Mouse (Mus musculus) gastrocnemius, postnatal 4 days (tissue): ENCODE results near the gene P2rx1. TPM values are rescaled to one million over a fixed set of nuclear protein-coding genes. Genes with fewer than 3 reads are reported as not detected.

Source experiments
- DNase-seq, 2 experiments: peaks; one replicate each; pipeline ENCODE4 v3.0.0; 2021 to 2022; ENCODE audit warnings: low spot score in 2 of 2, mixed read lengths in 2 of 2
- total RNA-seq, 2 experiments: library from RNA; stranded (reverse); gene quantifications; 2 replicates each; pipeline ENCODE4 v1.2.3; 2021

P2rx1 gene
- total RNA-seq, 2 experiments from 2014 or later, result 2.3 to 3.1 TPM

DNA sequence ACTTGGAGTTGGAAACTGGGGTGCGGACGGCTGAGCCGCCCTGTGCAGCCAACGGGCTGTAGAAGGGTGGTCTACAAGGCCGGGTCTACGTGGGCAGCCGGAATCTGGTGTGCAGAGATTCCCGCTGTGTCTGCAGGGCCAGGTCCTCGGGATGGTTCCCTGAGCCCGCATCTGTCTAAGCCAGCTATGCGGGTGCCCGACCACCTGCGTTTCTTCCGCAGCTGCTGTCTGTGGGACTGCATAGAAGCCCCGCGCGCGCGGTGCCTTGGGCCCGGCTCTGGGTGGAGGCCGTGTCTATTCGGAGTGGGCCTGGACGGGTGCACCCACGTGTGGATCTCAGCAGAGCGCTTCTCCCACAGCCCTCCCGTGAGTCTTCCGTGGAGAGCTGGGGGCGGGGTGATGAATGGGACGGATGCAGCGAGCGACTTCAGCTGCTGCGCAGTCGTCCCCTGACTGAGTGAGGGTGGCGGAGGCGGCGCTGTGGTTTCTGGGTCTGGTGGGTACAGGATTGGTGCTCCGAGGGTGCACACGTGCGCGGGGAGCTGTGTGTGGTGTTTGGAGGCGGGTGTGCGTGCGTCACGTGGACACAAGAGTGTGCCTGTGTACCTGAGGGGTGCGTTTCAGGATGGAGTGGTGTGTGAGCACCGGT, 20.4 kb downstream of the P2rx1 start:
- DNase-seq, result peak in 1 of 2 experiments; percentile 31

DNA sequence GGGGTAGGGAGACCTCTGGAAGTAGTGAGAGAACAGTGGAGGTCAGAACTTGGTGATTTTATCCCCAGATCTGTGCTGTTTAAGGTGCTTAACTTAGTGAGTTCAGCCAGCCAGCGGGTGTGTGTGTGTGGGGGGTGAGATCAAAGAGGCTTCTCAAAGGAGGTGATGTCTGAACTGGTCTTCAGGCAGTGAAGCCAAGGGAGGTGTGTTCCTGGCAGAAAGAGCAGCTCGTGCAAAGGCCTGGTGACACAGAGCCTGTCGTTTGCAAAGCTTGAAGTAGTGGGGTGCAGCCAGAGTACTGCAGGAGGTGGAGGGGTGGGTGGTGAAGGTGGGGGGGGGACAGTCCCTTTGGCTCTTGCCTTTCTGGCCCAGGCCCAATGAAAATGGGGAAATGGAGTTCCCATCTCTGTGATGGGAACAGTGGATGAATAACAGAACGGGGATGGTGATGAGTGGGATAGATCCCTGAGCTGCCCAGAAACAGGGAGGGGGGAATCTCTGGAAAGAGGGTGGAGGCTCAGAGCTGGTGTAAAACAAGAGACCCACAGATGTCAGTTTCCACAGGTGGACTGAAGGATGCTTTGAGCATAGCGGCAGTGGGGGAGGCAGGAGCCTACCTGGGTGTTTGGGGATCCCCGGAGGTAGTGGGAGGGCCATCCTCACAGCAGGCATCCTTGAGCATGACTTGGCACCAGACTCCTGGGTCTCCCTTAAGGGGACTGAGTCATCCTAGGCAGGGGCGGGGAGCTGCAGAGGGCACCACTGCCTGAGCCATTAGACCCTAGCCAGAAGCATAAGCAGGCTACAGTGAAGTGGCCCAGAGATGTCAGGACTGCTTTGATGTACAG, 22.3 kb downstream of the P2rx1 start:
- DNase-seq, result no peak

GRCm38 (mm10) chr11:73023099-73023498, 24.2 kb downstream of the P2rx1 start:
- peak; percentile 51 to 74 for DNase-seq

- DNase-seq, result no peak
These were observed 24.9 kb downstream of the P2rx1 start for GRCm38 (mm10) chr11:73023827-73024226.

DNA sequence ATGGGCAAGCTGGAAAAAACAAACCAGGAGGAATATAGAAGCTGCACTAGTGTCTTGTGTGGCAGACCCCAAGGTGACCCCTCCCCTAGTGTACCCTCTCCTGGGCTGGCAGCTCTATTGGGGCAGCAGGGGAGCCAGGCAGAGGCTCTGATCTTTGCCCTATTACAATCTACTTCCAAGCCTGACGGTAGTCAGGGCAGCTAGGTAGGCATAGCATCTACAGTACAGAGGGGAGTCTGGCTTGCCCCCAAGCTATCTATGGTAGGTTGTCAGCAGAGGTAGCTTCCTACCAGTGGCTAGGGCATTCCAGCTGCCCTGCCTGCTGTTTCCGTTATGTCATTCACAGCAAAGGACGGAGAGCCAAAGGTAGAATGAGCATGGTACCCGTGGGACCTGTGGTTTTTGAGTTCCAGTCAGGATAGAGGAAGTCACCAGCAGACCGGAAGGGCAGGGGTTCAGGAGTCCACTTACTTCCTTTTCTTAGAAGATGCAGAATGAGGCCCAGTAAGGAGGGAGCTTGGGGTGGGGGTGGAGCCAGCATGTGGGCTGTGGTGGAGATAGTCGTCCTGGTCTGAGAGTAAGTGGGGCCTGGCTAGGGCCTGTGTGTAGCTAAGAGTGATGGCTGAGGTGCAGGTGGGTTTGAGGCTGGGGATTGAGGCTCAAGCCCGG, 25.5 kb downstream of the P2rx1 start:
- peak in 1 of 2 experiments; percentile 47 for DNase-seq

DNA sequence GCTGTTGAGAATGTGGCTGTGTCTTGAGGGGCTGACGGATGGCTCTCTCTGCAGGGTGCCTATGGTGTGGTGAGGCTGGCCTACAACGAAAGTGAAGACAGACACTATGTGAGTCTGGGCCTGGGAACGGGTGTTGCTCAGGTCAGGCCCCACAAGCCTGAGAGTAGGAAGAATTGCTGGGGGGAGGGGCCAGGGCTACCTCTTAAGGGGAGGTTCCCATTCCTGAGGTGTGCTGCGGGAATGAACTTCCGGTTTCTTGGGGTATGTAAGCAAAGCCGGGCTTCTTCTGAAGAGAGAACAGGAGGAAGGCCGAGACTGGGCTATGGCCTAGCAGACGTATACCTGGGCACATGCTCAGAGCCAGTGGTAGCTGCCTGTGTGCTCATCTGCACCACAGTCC, 28.1 kb downstream of the P2rx1 start:
- DNase-seq, result no peak

DNA sequence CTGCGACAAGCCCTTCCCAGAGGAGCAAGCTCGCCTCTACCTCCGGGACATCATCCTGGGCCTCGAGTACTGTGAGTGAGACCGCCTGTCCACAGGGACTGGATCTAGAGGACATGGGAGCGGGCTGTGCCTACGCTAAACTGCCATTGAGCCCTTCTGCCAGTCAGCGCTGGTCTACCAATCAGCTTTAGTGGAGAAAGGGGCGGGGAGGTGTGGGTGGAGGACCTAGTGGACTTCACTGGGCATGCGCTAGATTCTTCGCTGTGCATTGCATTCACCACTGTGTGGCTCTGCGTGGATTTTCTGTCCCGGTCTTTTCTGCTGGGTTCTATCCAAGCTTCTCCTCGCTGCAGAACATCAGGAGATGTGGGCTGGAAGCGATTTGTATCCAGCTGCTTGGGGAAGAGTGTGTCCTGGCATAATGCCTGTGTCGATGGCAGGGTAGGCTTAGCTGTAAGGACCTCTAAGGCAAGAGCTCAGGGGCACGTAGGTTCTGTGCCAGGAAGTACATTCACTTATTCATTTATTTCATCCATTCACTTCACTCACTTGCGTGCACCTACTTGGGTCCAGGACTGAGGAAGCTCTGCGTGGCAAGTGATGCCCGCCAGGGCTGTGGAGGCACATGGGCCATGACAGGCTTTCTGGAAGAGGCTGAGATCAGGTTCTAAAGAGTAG, 32.1 kb downstream of the P2rx1 start:
- peak; percentile 66 to 83 for DNase-seq

DNA sequence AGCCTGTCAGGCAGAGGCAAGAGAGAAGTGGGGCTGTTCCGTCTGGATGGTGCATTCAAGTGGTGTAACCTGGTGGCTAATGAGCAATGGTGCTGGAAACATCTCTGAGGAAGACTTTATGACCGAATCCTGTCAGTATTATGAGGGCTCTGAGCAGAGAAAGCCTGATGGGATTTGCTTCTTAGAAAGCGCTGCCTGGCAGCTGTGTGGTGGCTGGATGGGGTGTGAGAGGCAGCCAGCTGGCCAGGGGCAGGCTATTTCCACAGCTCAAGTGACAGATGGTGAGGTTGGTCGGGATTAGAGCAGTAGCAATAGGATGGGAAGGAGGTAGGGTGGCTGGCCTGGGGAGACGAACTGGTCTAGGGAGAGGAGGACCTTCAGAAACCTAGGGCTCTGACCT, 32.6 kb downstream of the P2rx1 start:
- DNase-seq, result peak in 1 of 2 experiments; percentile 33

- DNase-seq, result no peak
These were observed 37.2 kb downstream of the P2rx1 start for GRCm38 (mm10) chr11:73036077-73036476.

GRCm38 (mm10) chr11:73036889-73037288, 38.0 kb downstream of the P2rx1 start:
- DNase-seq, result peak in 1 of 2 experiments; percentile 24

GRCm38 (mm10) chr11:73037691-73038090, 38.8 kb downstream of the P2rx1 start:
- no peak for DNase-seq

DNA sequence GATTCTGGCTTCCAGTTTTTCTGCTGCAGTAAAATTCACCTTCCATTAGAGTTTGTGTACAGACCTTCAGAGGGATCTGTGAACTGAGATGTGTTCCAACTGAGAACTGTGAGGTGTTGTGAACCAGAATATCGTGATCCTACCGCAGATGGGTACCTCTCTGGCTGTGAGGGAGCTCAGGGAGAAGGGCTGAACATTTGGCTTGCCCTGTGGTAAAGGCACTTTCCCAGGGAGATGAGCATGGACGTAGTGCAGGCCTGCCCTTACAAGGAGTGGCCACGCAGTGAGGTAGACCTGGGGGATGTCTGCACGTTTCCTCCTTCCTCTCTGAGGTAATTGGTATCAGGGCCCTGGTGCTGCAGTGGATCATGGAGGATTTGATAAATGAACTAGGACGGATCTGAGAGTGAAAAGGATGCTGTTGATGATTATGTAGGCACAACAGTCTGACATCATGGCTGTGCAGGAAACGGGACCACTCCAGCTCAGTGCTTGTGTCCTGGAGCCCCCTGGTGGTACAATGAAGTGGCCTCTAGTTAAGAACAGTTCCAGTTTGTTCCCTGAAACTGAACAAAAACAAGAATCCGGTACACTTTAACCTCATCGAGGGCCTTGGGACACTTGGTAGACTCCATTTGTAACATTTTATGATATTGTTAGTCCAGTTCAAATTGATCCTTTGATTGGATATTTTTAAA, 40.3 kb downstream of the P2rx1 start:
- peak in 1 of 2 experiments; percentile 75 for DNase-seq

DNA sequence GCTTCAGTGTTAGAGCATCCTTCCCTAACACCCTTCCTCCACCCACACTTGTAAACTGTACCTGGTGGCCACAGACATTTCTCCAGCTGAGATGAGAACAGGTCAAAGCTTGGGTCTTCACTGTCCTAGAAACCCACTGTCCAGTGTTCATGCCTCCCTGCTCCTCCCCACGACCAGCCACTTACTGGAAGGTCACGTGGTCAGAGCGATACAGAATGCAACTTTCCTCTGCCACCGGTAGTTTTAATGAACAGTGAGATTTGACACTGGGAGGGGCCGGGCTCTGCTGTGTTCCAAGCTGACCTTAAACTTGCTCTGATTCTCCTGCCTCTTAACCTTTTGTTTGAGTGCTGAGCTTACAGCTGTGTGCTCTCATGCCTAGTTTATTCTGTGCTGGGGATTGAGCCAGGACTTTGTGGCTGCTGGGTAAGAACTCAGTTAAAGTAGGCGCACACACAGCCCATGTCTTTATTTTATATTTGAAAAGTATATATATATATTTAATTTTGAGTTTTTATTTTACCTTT, 45.4 kb downstream of the P2rx1 start:
- DNase-seq, result no peak

GRCm38 (mm10) chr11:73044789-73045188, 45.9 kb downstream of the P2rx1 start:
- no peak for DNase-seq

DNA sequence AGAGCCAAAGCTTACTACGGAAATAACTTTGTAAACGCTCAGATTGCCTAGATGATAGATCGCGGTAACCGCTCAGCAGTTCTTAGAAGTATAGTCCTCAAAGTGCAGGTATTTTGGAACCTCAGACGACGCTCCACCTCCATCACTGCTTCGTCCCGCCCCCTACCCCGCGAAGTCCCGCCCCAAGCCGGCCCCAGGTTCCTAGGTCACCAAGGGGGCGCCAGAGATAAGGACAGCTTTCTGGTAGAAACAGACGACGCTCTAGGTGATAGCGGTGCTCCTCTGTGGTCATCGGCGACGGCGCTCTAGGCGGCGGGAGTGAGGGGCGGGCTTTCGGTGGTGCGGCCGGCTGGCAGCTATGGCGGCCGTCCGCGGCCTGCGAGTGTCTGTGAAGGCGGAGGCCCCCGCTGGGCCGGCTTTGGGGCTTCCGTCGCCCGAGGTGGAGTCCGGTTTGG, 48.7 kb downstream of the P2rx1 start, which contains the start of gene Ncbp3:
TSS of gene Ncbp3 (plus strand) at position 242 of the 455 bp plus-strand sequence.
- DNase-seq, result peak; percentile 85 to 95

DNA sequence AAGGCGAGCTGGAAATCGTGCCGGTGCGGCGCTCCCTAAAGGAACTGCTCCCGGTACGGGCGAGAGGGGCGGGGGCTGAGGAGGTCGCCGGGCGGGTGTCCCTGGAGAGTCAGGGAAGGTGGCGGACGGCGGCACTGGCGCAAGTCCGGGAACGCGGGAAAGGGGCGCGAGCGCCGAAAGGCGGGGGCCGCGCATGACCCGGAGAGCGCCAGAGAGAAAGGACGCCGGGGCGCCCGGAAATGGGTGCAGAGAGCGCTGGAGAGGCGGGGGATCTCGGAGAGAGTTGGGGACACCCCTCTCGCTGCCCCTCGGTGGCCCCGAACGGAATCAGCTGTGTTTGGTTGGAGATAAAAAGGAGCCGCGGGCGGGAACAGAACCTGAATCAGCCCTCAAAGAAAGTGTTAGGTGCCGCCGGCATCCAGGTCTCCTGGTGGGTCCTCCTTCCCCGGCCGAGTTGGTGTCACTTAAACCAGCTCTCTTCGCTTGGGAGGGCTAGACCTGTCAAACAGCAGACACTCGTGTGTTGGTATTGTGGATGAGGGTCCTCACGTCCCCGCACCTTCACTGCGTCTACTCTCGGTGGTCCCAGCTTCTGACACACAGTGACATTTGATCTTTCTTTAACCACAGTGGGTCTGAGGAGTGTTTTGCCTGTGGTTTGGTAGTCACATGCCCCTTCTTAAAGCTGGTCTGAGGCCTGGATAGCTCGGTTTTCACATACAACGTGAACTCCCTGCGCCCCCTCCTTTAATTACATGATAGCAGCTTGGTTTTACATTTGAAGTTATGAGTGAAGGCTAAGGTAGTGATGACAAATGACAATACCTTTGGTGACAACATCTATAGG, 49.4 kb downstream of the P2rx1 start:
- peak in 1 of 2 experiments; percentile 67 for DNase-seq

DNA sequence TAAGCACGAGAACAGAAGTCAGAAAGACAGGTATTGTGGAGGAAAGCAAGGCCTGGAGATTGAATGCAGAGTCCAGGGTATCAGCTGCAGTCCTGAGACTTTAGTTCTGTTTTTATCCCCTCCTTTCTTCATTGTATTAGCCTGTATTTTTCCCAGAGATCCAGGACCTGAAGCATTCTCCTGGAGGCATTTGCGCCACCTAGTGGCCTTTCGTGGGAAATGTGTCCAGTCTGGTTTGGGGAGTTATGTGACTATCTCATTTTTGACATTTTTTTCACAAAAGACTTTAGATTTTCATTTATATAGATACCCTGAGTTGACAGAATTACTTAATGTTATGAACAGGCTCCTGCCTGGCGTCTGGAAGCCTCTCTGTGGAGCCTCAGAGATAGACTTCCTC, 50.4 kb downstream of the P2rx1 start:
- peak; percentile 60 to 78 for DNase-seq

DNA sequence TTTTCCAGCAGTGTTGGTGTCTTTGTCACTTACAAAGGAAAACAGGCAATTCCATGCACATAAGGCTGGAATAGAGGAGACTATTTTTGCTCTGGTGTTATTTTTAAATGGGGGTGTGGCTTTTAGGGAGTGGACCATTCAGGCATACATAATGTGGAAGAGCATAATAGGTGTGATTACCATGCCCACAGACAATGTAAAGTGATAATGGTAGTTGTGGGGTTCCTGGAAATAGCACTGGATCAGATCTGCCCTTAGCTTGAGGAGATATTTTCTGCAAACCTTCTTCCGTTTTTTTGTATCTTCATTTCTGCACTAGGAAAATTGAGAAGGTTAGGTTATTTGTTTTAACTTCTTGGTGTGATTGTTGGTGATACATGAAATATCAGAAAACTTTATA, 53.9 kb downstream of the P2rx1 start:
- no peak for DNase-seq

GRCm38 (mm10) chr11:73057701-73058100, 58.8 kb downstream of the P2rx1 start:
- DNase-seq, result no peak
